Mouse (Mus musculus) adrenal gland, postnatal 36 days (tissue): ENCODE data around the gene Cramp1l. TPM values are rescaled to one million over a fixed set of nuclear protein-coding genes. Genes with fewer than 3 reads are reported as not detected.
A peak's percentile ranks its signal among the peaks of the same experiment; 100 is the strongest.

ENCODE experiments used
- DNase-seq, 2 experiments: peaks; one replicate each; pipeline ENCODE4 v3.0.0; 2021; ENCODE audit warnings: mixed read lengths in 1 of 2
- long read RNA-seq, 2 experiments: library from polyadenylated mRNA; stranded (forward); transcript quantifications; one replicate each; pipeline ENCODE4 v2.0.0; 2021; ENCODE audit warnings: borderline sequencing depth in 2 of 2
- total RNA-seq, 2 experiments: library from RNA; stranded (reverse); gene quantifications; 2 replicates each; pipeline ENCODE4 v1.2.3; 2021

The Cramp1l gene
- 10 to 100 TPM; 18.8 to 21.5 TPM for total RNA-seq
- long read RNA-seq, experiment 1, partial matches to known transcripts: 1 of 6 reads
- long read RNA-seq, experiment 1, other reads (novel, unspliced or antisense): 5 of 6 reads
- long read RNA-seq, experiment 2: 0 reads

GRCm38 (mm10) chr17:25015655-25016291 is at the start of gene Cramp1l, which contains the start of gene Ift140:
TSS of gene Cramp1l (minus strand) at chr17:25015788.
TSS of gene Ift140 (plus strand) at chr17:25016085.
- peak; percentile 99 for DNase-seq

- no peak for DNase-seq
Observed at GRCm38 (mm10) chr17:25065189-25065588, 49.6 kb upstream of the Cramp1l start.

GRCm38 (mm10) chr17:25064351-25064750 is 48.8 kb upstream of the Cramp1l start:
- DNase-seq: peak; percentile 58 to 68

- DNase-seq: no peak
Observed at GRCm38 (mm10) chr17:25063872-25064271, 48.3 kb upstream of the Cramp1l start.

GRCm38 (mm10) chr17:25063261-25063660 is 47.7 kb upstream of the Cramp1l start:
- DNase-seq: no peak

- DNase-seq: no peak
Observed at GRCm38 (mm10) chr17:25057041-25057440, 41.5 kb upstream of the Cramp1l start.

GRCm38 (mm10) chr17:25053274-25053673 is 37.7 kb upstream of the Cramp1l start:
- no peak for DNase-seq

GRCm38 (mm10) chr17:25047143-25047542 is 31.6 kb upstream of the Cramp1l start:
- DNase-seq: no peak

GRCm38 (mm10) chr17:25045281-25045680 is 29.7 kb upstream of the Cramp1l start:
- DNase-seq: no peak

- no peak for DNase-seq
Observed at GRCm38 (mm10) chr17:25044879-25045278, 29.3 kb upstream of the Cramp1l start.

GRCm38 (mm10) chr17:25036183-25036582 is 20.6 kb upstream of the Cramp1l start:
- DNase-seq: peak in 1 of 2 experiments; percentile 34

- peak; percentile 86 to 87 for DNase-seq
Observed at GRCm38 (mm10) chr17:25016292-25017132, 924 bp upstream of the Cramp1l start.

GRCm38 (mm10) chr17:25014841-25015570 is 582 bp downstream of the Cramp1l start:
- DNase-seq: peak; percentile 58 to 62

GRCm38 (mm10) chr17:25013606-25014501 is 1.7 kb downstream of the Cramp1l start:
- DNase-seq: peak; percentile 50 to 68

GRCm38 (mm10) chr17:25007480-25007879 is 8.1 kb downstream of the Cramp1l start:
- no peak for DNase-seq

GRCm38 (mm10) chr17:25005102-25005501 is 10.5 kb downstream of the Cramp1l start:
- no peak for DNase-seq

GRCm38 (mm10) chr17:24994721-24995120 is 20.9 kb downstream of the Cramp1l start:
- DNase-seq: peak; percentile 33 to 42

- DNase-seq: no peak
Observed at GRCm38 (mm10) chr17:24987221-24987620, 28.4 kb downstream of the Cramp1l start.

GRCm38 (mm10) chr17:24960852-24961715 is 54.5 kb downstream of the Cramp1l start:
- no peak for DNase-seq
